Mouse (Mus musculus): ENCODE measurements around the gene Tdrd6. TPM values are rescaled to one million over a fixed set of nuclear protein-coding genes. Genes with fewer than 3 reads are reported as not detected.

Tdrd6 gene
- polyA plus RNA-seq, 1 experiment from 2014 or later = not detected

DNA sequence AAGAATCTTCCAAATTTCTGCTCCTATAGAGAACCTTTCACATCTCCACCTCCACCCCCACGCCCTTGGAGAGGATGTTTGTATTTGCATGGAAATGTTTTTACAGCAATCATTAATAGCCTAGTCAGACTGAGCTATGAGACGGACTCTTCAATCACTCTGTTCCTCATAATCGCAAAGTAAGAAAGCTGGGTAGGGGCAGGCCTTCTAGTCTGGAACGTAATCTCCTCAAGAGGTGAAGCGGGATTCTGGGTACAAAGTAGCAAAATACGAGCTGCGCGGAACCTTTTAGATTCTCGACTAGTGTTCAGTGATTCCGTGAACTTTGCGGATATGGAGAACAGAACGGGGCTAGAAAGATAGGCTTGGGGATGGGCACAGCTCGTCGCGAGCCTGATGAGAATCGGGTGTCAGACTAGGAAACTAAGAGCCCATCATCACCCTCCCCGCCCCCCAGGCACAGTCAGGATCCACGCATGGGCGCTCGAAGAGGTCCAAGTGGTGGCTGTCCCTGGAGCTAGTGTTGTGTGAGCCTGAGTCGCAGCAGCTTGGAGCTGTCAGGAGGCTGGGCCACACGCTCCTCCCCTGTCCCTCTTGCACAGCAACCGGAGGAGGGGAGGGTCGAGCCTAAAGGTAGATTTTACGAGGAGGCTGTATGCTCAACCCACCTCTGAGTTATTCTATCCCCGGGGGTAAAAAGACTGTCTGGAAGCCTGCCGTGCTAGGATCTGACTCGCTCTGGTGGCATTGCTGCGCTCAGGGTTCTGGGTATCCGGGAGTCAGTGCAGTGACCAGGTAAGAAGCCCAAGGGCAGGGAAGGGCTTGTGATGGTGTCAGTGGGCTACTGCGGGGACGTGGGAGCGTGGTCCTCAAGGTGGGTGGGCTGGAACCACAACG lies 61.9 kb downstream of the Tdrd6 start, which contains the start of gene Pla2g7:
TSS of gene Pla2g7 (plus strand) at position 107 of the 897 bp plus-strand sequence.
- Histone ChIP-seq H3K27me3 (no peaks in the 10 kb centered on the region), H3K9ac (peak within 1 kb of the TSS; percentile 46), H3K4me2 (peak within 1 kb of the TSS; percentile 75), H3K9me3 (no peaks in the 10 kb centered on the region), H3K4me3 (peak within 1 kb of the TSS; percentile 50), H3K4me1 (peaks cover 12% of the 10 kb centered on the region), H3K27ac (0 out of 2 replicates have a peak within 1 kb of the TSS, but pooled peaks have one; percentile 9), H3K36me3 (no peaks in the 10 kb centered on the region)
- under 1% methylated on average over 34 of the region's 34 CpGs for WGBS
- peak; percentile 88 for ATAC-seq (ENCODE audit: borderline replicate concordance, extremely low read depth, low FRiP score, low TSS enrichment)

- 0 out of 2 replicates have a peak overlapping the region, but pooled peaks have one; percentile 9 for H3K27ac ChIP-seq
- H3K4me2 ChIP-seq = peak overlapping the region; percentile 75
- H3K36me3 ChIP-seq = no peaks in the 10 kb centered on the region
- no peaks in the 10 kb centered on the region for H3K27me3 ChIP-seq
- peaks cover 12% of the 10 kb centered on the region for H3K4me1 ChIP-seq
- 7% methylated on average over 12 of the region's 12 CpGs for WGBS
- peak overlapping the region; percentile 50 for H3K4me3 ChIP-seq
- no peaks in the 10 kb centered on the region for H3K9me3 ChIP-seq
- no peak overlapping the region for H3K9ac ChIP-seq
- peak; percentile 37; the same call in 1 of the 2 replicates for ATAC-seq (ENCODE audit: borderline replicate concordance, extremely low read depth, low FRiP score, low TSS enrichment)
Measured at GRCm38 (mm10) chr17:43567593-43567991, 62.5 kb downstream of the Tdrd6 start.

Other genes starting within 250 kb of the Tdrd6 start
- not detected in 2 replicates for gene Mep1a, start 127.5 kb downstream of the Tdrd6 start, polyA plus RNA-seq (2015; fragmentation: Nextera tagmentation; extraction: Ambion mirVana)
- gene Ankrd66, start 86.7 kb downstream of the Tdrd6 start, polyA plus RNA-seq (2015; fragmentation: Nextera tagmentation; extraction: Ambion mirVana) = 0.30 and 0.36 TPM in 2 replicates
- 10.6 and 12.5 TPM in 2 replicates for gene Pla2g7, start 62.2 kb downstream of the Tdrd6 start, polyA plus RNA-seq (2015; fragmentation: Nextera tagmentation; extraction: Ambion mirVana)
- 17.9 and 21.5 TPM in 2 replicates for gene Slc25a27, start 36.9 kb upstream of the Tdrd6 start, polyA plus RNA-seq (2015; fragmentation: Nextera tagmentation; extraction: Ambion mirVana)
- gene Cyp39a1, start 37.1 kb upstream of the Tdrd6 start, polyA plus RNA-seq (2015; fragmentation: Nextera tagmentation; extraction: Ambion mirVana) = 39.2 and 43.2 TPM in 2 replicates
- 5.6 and 6.4 TPM in 2 replicates for gene Rcan2, start 171.1 kb upstream of the Tdrd6 start, polyA plus RNA-seq (2015; fragmentation: Nextera tagmentation; extraction: Ambion mirVana)